Mouse (Mus musculus): ENCODE results near the gene Abca2. TPM values are rescaled to one million over a fixed set of nuclear protein-coding genes. Genes with fewer than 3 reads are reported as not detected.
A peak's percentile ranks its signal among the peaks of the same experiment; 100 is the strongest.
"Not testable (repeated sequence)": the region's sequence is repeated elsewhere in the genome, so short reads cannot be mapped to it uniquely, and the experiment has no call there.

Gene Abca2
- total RNA-seq (2022): 100 to 1,000 TPM; 165 to 186 (median 183) TPM

- DNase-seq (ENCODE audit: low spot score in 2 of 2): peak; percentile 92 to 98
These were observed at the start of gene Abca2 for GRCm38 (mm10) chr2:25428442-25429236. Gene Abca2, plus strand, starts transcription at chr2:25428703.

GRCm38 (mm10) chr2:25384492-25384891 lies 44.0 kb upstream of the Abca2 start:
- DNase-seq (ENCODE audit: low spot score in 2 of 2): no peak

- no peak for DNase-seq (ENCODE audit: low spot score in 2 of 2)
These were observed 37.2 kb upstream of the Abca2 start for GRCm38 (mm10) chr2:25391266-25391665.

GRCm38 (mm10) chr2:25394281-25395221 lies 34.0 kb upstream of the Abca2 start:
- DNase-seq (ENCODE audit: low spot score in 2 of 2): peak; percentile 61 to 69

GRCm38 (mm10) chr2:25395721-25396596 lies 32.5 kb upstream of the Abca2 start, which contains the start of gene Entpd2:
Gene Entpd2, plus strand, starts transcription at chr2:25395874.
- no peak for DNase-seq (ENCODE audit: low spot score in 2 of 2)

GRCm38 (mm10) chr2:25396597-25396983 lies 31.9 kb upstream of the Abca2 start:
- DNase-seq (ENCODE audit: low spot score in 2 of 2): no peak

- no peak for DNase-seq (ENCODE audit: low spot score in 2 of 2)
These were observed 31.5 kb upstream of the Abca2 start for GRCm38 (mm10) chr2:25397010-25397409.

- DNase-seq (ENCODE audit: low spot score in 2 of 2): no peak
These were observed 30.4 kb upstream of the Abca2 start for GRCm38 (mm10) chr2:25398065-25398464.

- DNase-seq (ENCODE audit: low spot score in 2 of 2): no peak
These were observed 29.5 kb upstream of the Abca2 start, which contains the start of gene Npdc1 for GRCm38 (mm10) chr2:25399051-25399450. Gene Npdc1, plus strand, starts transcription at chr2:25399351.

GRCm38 (mm10) chr2:25400291-25400690 lies 28.2 kb upstream of the Abca2 start:
- no peak for DNase-seq (ENCODE audit: low spot score in 2 of 2)

- DNase-seq (ENCODE audit: low spot score in 2 of 2): peak in 1 of 2 experiments; percentile 59
These were observed 27.7 kb upstream of the Abca2 start for GRCm38 (mm10) chr2:25400764-25401163.

- DNase-seq (ENCODE audit: low spot score in 2 of 2): peak; percentile 57 to 75
These were observed 26.0 kb upstream of the Abca2 start for GRCm38 (mm10) chr2:25402377-25402971.

- DNase-seq (ENCODE audit: low spot score in 2 of 2): peak; percentile 88 to 91
These were observed 25.4 kb upstream of the Abca2 start for GRCm38 (mm10) chr2:25402972-25403601.

- DNase-seq (ENCODE audit: low spot score in 2 of 2): no peak
These were observed 24.5 kb upstream of the Abca2 start for GRCm38 (mm10) chr2:25403994-25404393.

- no peak for DNase-seq (ENCODE audit: low spot score in 2 of 2)
These were observed 19.6 kb upstream of the Abca2 start for GRCm38 (mm10) chr2:25408908-25409307.

GRCm38 (mm10) chr2:25413436-25413835 lies 15.1 kb upstream of the Abca2 start:
- DNase-seq (ENCODE audit: low spot score in 2 of 2): not testable (repeated sequence)

GRCm38 (mm10) chr2:25417426-25417825 lies 11.1 kb upstream of the Abca2 start:
- no peak for DNase-seq (ENCODE audit: low spot score in 2 of 2)

- DNase-seq (ENCODE audit: low spot score in 2 of 2): no peak
These were observed 6.6 kb upstream of the Abca2 start for GRCm38 (mm10) chr2:25421896-25422295.

GRCm38 (mm10) chr2:25422587-25423410 lies 5.7 kb upstream of the Abca2 start, which contains the start of gene Fut7:
Gene Fut7, plus strand, starts transcription at chr2:25423267.
- no peak for DNase-seq (ENCODE audit: low spot score in 2 of 2)

Measured in layer of hippocampus, adult 8-10 months (tissue).